Mouse (Mus musculus) ES-Bruce4 (cell line): ENCODE results near the gene Arhgap31. TPM values are rescaled to one million over a fixed set of nuclear protein-coding genes. Genes with fewer than 3 reads are reported as not detected.

ENCODE experiments used
- H3K27ac ChIP-seq: 2 replicates; pipeline ENCODE4 v1.5.1; 2012; ENCODE audit warnings: low read length, inconsistent platforms; ENCODE audit not compliant: insufficient read depth
- H3K27me3 ChIP-seq: 2 replicates; pipeline ENCODE4 v1.6.1; 2012; ENCODE audit warnings: mild to moderate bottlenecking, low read length, inconsistent platforms; ENCODE audit not compliant: control insufficient read depth, poor library complexity, insufficient read depth, severe bottlenecking
- H3K36me3 ChIP-seq: 2 replicates; pipeline ENCODE4 v1.6.1; 2012; ENCODE audit warnings: inconsistent platforms, mild to moderate bottlenecking, low read length, moderate library complexity; ENCODE audit not compliant: control insufficient read depth, poor library complexity, insufficient read depth, severe bottlenecking
- H3K4me1 ChIP-seq: one replicate; pipeline ENCODE4 v1.8.1; 2011; ENCODE audit warnings: low read length; ENCODE audit not compliant: control insufficient read depth, insufficient read depth
- H3K4me3 ChIP-seq: 2 replicates; pipeline ENCODE4 v1.5.1; 2011; ENCODE audit warnings: low read depth, mild to moderate bottlenecking, low read length
- H3K9ac ChIP-seq: 2 replicates; pipeline ENCODE4 v1.6.1; 2012; ENCODE audit warnings: low read depth, mild to moderate bottlenecking, inconsistent platforms; ENCODE audit not compliant: poor library complexity, severe bottlenecking
- H3K9me3 ChIP-seq: replicated peaks from 2 replicates; pipeline ENCODE4 v1.6.1; 2012; ENCODE audit warnings: mild to moderate bottlenecking, low read length, inconsistent platforms; ENCODE audit not compliant: control insufficient read depth, poor library complexity, insufficient read depth, severe bottlenecking
- CTCF ChIP-seq: IDR thresholded peaks from one replicate; pipeline ENCODE4 v1.8.1; 2011; ENCODE audit warnings: low read depth, low read length
- EP300 ChIP-seq: IDR thresholded peaks from 2 replicates; pipeline ENCODE4 v1.6.1; 2011; ENCODE audit warnings: low read depth, low read length; ENCODE audit not compliant: insufficient read depth
- POLR2A ChIP-seq: IDR thresholded peaks from one replicate; pipeline ENCODE4 v1.8.1; 2011; ENCODE audit warnings: low read length; ENCODE audit not compliant: insufficient read depth
- polyA plus RNA-seq: library from polyadenylated mRNA; stranded (reverse); fragments of >200 nt; gene quantifications from 2 replicates; pipeline ENCODE4 v1.2.4, GENCODE M21; 2011; ENCODE audit warnings: low read depth; ENCODE audit not compliant: missing spikeins, insufficient read depth, insufficient read length

Gene Arhgap31
- polyA plus RNA-seq, 1 experiment = 1.3 TPM

DNA sequence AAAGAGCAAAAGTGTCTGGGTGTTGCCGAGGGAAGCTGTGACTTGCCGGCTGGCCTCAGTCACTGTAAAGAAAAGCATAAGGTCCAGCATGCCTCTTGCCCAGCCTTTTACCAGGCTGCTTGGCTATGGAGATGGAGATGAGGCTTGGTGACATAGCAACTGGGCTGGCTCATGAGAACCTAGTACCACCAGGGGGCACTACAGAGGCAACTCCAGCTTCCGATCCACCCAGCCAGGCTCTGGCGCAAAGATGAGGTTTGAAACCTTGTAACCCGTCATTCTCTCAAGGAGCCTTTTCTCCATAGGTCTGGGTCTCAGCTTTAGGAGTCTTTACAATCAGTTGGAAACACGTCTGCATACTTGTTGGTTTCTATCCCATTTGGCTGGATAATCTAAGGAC is 94.0 kb downstream of the Arhgap31 start:
- no peaks in the 10 kb centered on the region for H3K27me3 ChIP-seq
- no peaks in the 10 kb centered on the region for H3K36me3 ChIP-seq

GRCm38 (mm10) chr16:38617977-38618376 is 95.1 kb downstream of the Arhgap31 start:
- TF ChIP-seq CTCF = no peak
- no peak for TF ChIP-seq POLR2A
- TF ChIP-seq EP300 = no peak
- no peaks in the 10 kb centered on the region for H3K4me1 ChIP-seq
- H3K4me3 ChIP-seq = no peak overlapping the region
- H3K9ac ChIP-seq = no peak overlapping the region
- no peak overlapping the region for H3K27ac ChIP-seq
- no peaks in the 10 kb centered on the region for H3K9me3 ChIP-seq
- no peaks in the 10 kb centered on the region for H3K27me3 ChIP-seq
- H3K36me3 ChIP-seq = no peaks in the 10 kb centered on the region

More for the DNA sequence above, 94.0 kb downstream of the Arhgap31 start:
- Histone ChIP-seq H3K4me1 (no peaks in the 10 kb centered on the region), H3K27ac (no peak overlapping the region), H3K9ac (no peak overlapping the region), H3K4me3 (no peak overlapping the region), H3K9me3 (no peaks in the 10 kb centered on the region)
- TF ChIP-seq EP300 (no peak), CTCF (peak; percentile 90), POLR2A (no peak)

- Histone ChIP-seq H3K4me1 (no peaks in the 10 kb centered on the region), H3K27me3 (no peaks in the 10 kb centered on the region), H3K27ac (no peak overlapping the region), H3K36me3 (no peaks in the 10 kb centered on the region), H3K4me3 (no peak overlapping the region), H3K9me3 (peaks cover 5% of the 10 kb centered on the region; the same call in 1 of the 2 replicates), H3K9ac (no peak overlapping the region)
- no peak for TF ChIP-seq CTCF
- no peak for TF ChIP-seq EP300
- no peak for TF ChIP-seq POLR2A
These were observed 99.4 kb downstream of the Arhgap31 start for GRCm38 (mm10) chr16:38613646-38614045.

DNA sequence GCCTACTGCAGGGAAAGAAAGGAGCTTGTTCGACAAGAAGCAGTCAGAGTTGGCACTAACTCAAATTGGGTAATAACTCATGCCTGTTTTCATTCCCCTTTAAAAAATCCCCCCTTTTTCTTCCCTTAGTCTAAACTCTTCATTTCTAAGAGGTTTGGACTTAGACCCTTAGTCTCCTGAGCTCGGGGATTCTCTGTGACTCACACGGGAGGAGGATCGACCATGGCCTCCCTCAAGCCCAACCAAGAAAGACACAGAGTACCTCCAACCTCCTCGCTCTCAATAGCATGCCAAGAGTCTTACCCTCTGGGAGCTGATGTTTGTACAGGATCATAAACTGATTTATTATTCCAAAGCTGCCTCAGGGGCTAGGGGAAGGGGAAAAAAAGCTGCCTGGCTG is 100.4 kb downstream of the Arhgap31 start:
- H3K36me3 ChIP-seq = no peaks in the 10 kb centered on the region
- TF ChIP-seq POLR2A (no peak), EP300 (no peak), CTCF (no peak)

GRCm38 (mm10) chr16:38609092-38609491 is 104.0 kb downstream of the Arhgap31 start:
- Histone ChIP-seq H3K27ac (no peak overlapping the region), H3K36me3 (no peaks in the 10 kb centered on the region), H3K9me3 (peaks cover 5% of the 10 kb centered on the region; the same call in 1 of the 2 replicates), H3K4me3 (peak overlapping the region; percentile 22), H3K4me1 (no peaks in the 10 kb centered on the region), H3K9ac (no peak overlapping the region), H3K27me3 (no peaks in the 10 kb centered on the region)
- no peak for TF ChIP-seq POLR2A
- TF ChIP-seq EP300 = no peak
- no peak for TF ChIP-seq CTCF

More for the DNA sequence above, 100.4 kb downstream of the Arhgap31 start:
- peaks cover 5% of the 10 kb centered on the region; the same call in 1 of the 2 replicates for H3K9me3 ChIP-seq
- H3K9ac ChIP-seq = no peak overlapping the region
- H3K27ac ChIP-seq = no peak overlapping the region
- no peaks in the 10 kb centered on the region for H3K27me3 ChIP-seq
- no peaks in the 10 kb centered on the region for H3K4me1 ChIP-seq
- H3K4me3 ChIP-seq = no peak overlapping the region

- Histone ChIP-seq H3K4me3 (peak overlapping the region; percentile 22; the same call in 1 of the 2 replicates), H3K9ac (no peak overlapping the region), H3K4me1 (peaks cover 3% of the 10 kb centered on the region), H3K9me3 (peaks cover 5% of the 10 kb centered on the region; the same call in 1 of the 2 replicates), H3K27ac (no peak overlapping the region), H3K36me3 (no peaks in the 10 kb centered on the region), H3K27me3 (no peaks in the 10 kb centered on the region)
- TF ChIP-seq CTCF (no peak), POLR2A (no peak), EP300 (no peak)
These were observed 104.4 kb downstream of the Arhgap31 start for GRCm38 (mm10) chr16:38608687-38609086.
